Mouse (Mus musculus) intestine, embryonic 15.5 days (tissue): Measurements from ENCODE around the gene Hist1h4b. TPM values are rescaled to one million over a fixed set of nuclear protein-coding genes. Genes with fewer than 3 reads are reported as not detected.
A peak's percentile ranks its signal among the peaks of the same experiment; 100 is the strongest.

ENCODE experiments used
- ATAC-seq: fragments of 200-750 bp; cut with Nextera tagmentation; 2 replicates; pipeline ENCODE4 v1.8.0; 2017; ENCODE audit warnings: moderate TSS enrichment, moderate library complexity
- H3K27ac ChIP-seq: fragments of 300-500 bp; sonication (generic); 2 replicates; pipeline ENCODE4 v1.5.1; 2015; ENCODE audit warnings: mild to moderate bottlenecking, inconsistent platforms
- H3K27me3 ChIP-seq: fragments of 300-500 bp; sonication (generic); replicated peaks from 2 replicates; pipeline ENCODE4 v1.6.1; 2015; ENCODE audit warnings: inconsistent platforms
- H3K36me3 ChIP-seq: fragments of 300-500 bp; sonication (generic); 2 replicates; pipeline ENCODE4 v1.6.1; 2015; ENCODE audit warnings: inconsistent platforms
- H3K4me1 ChIP-seq: fragments of 300-500 bp; sonication (generic); replicated peaks from 2 replicates; pipeline ENCODE4 v1.6.1; 2015; ENCODE audit warnings: inconsistent platforms
- H3K4me2 ChIP-seq: fragments of 300-500 bp; sonication (generic); replicated peaks from 2 replicates; pipeline ENCODE4 v1.6.1; 2015; ENCODE audit warnings: mild to moderate bottlenecking, inconsistent platforms
- H3K4me3 ChIP-seq: fragments of 300-500 bp; sonication (generic); replicated peaks from 2 replicates; pipeline ENCODE4 v1.5.1; 2015; ENCODE audit warnings: inconsistent platforms
- H3K9ac ChIP-seq: fragments of 300-500 bp; sonication (generic); 2 replicates; pipeline ENCODE4 v1.6.1; 2015; ENCODE audit warnings: inconsistent platforms
- H3K9me3 ChIP-seq: fragments of 300-500 bp; sonication (generic); 2 replicates; pipeline ENCODE4 v1.6.1; 2016; ENCODE audit warnings: inconsistent platforms
- WGBS: fragments of 180-500 bp; shearing (Covaris S2); methylation state at CpG from one replicate; pipeline ENCODE4 v1.1.7; 2015; 5-methylcytosine and 5-hydroxymethylcytosine counted together
- polyA plus RNA-seq: library from polyadenylated mRNA; unstranded; fragments of >200 nt; fragmentation: Nextera tagmentation; extraction: Ambion mirVana; gene quantifications from 2 replicates; pipeline ENCODE4 v1.2.1, GENCODE M21; 2015

The Hist1h4b gene
- polyA plus RNA-seq, 1 experiment from 2014 or later, result 5.5 TPM

- Histone ChIP-seq H3K4me1 (no peaks in the 10 kb centered on the region), H3K4me3 (no peak overlapping the region), H3K9ac (no peak overlapping the region), H3K4me2 (no peak overlapping the region), H3K36me3 (no peaks in the 10 kb centered on the region), H3K27me3 (no peaks in the 10 kb centered on the region), H3K9me3 (no peaks in the 10 kb centered on the region), H3K27ac (no peak overlapping the region)
- ATAC-seq, result peak; percentile 68; the same call in 1 of the 2 replicates
- WGBS, result 51% methylated on average over 2 of the region's 2 CpGs
These were observed 35.7 kb downstream of the Hist1h4b start for GRCm38 (mm10) chr13:23792520-23792919.

DNA sequence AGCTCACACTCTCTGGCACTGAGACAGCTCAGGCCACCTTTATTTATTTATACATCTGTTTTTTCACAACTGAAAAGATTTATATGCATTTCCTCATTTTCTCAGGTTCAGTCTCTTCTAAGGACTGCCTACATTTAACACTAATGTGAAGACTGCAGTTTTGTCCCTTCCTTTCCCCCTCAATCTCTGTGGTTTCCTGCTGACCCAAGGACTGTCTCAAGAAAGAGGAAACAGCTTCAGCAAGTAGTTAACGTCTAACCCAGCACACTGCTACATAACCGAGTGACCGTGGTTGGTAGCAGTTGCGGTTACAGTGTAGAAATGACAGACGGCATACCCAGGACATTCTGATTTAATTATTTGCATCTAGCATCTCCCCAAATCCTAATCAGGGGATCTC is 42.6 kb downstream of the Hist1h4b start:
- Histone ChIP-seq H3K27ac (no peak overlapping the region), H3K9ac (no peak overlapping the region), H3K9me3 (no peaks in the 10 kb centered on the region), H3K4me1 (no peaks in the 10 kb centered on the region), H3K4me3 (no peak overlapping the region), H3K36me3 (no peaks in the 10 kb centered on the region), H3K27me3 (no peaks in the 10 kb centered on the region), H3K4me2 (no peak overlapping the region)
- WGBS, result 77% methylated on average over 5 of the region's 5 CpGs
- ATAC-seq, result no peak

DNA sequence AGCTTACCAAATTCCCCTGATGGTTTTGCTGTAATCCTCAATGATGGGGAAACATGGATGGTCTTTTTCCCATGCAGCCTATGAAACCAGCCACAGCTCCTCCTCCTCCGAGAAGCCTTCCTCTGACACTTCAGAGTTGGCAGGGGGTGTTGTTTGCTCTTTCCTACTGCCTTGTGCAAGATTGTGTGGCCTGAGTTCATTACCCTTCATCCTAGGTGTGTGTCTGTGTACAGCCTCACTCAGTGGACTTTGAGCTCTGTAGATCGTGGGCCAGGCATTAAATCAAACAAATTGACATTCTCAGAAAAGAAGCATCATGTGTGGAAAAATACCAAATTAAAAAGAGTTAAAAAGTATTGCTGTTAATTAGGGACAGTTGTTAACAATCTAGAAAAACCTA is 47.7 kb downstream of the Hist1h4b start:
- H3K9me3 ChIP-seq, result no peaks in the 10 kb centered on the region
- peak; percentile 67 for ATAC-seq
- no peaks in the 10 kb centered on the region for H3K4me1 ChIP-seq
- WGBS, result 64% methylated on average over 2 of the region's 2 CpGs
- H3K27ac ChIP-seq, result no peak overlapping the region
- H3K27me3 ChIP-seq, result no peaks in the 10 kb centered on the region
- no peak overlapping the region for H3K4me3 ChIP-seq
- H3K9ac ChIP-seq, result no peak overlapping the region
- no peaks in the 10 kb centered on the region for H3K36me3 ChIP-seq
- H3K4me2 ChIP-seq, result no peak overlapping the region

DNA sequence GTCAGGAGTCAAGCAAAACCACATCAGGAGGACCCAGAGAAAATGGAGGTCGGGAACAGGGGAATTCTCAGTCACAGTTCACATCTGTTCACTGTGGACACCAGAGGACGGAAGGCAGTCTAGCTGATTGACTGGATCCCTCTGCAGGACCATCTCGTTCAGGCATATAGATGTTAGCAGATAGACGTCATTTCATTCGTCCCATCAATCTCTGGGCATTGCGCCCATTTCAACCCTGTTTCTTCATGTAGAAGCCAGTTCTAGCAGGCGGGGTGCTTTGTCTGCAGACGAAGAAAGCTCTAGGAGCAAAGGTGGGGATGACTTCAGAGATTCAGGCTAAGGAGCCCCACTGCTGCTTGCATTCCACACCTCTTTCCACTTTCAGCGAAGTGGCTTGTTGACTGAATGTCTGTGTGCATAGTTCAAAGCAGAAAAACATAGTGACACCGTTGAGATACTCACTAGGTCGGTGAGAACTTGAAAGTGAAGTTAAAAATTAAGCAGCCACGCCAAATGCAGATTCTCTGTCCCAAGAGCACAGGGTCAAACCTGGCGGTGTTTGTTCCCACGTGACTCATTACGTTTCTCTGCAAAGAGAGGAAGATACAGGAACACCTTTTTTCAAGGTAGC is 49.7 kb downstream of the Hist1h4b start, which contains the start of gene Slc17a2:
Gene Slc17a2 (plus strand): TSS at position 572 of the 631 bp plus-strand sequence.
- H3K4me1 ChIP-seq, result no peaks in the 10 kb centered on the region
- no peak; the same call in 1 of the 2 replicates for ATAC-seq
- no peak within 1 kb of the TSS for H3K4me2 ChIP-seq
- H3K36me3 ChIP-seq, result no peaks in the 10 kb centered on the region
- no peak within 1 kb of the TSS for H3K27ac ChIP-seq
- H3K27me3 ChIP-seq, result no peaks in the 10 kb centered on the region
- H3K9ac ChIP-seq, result no peak within 1 kb of the TSS
- H3K4me3 ChIP-seq, result no peak within 1 kb of the TSS
- no peaks in the 10 kb centered on the region for H3K9me3 ChIP-seq
- 69% methylated on average over 15 of the region's 15 CpGs for WGBS

Other genes starting within 250 kb of the Hist1h4b start
- gene Hist1h4h, start 226.0 kb upstream of the Hist1h4b start, polyA plus RNA-seq, result 4.6 and 4.8 TPM in 2 replicates
- gene Hist1h2af, start 223.1 kb upstream of the Hist1h4b start, polyA plus RNA-seq, result 6.7 TPM in 1 of 2 replicates, not detected in the other
- 6.1 and 6.2 TPM in 2 replicates for gene Hist1h3g, start 221.6 kb upstream of the Hist1h4b start, polyA plus RNA-seq
- 1.1 and 1.3 TPM in 2 replicates for gene Hist1h2bh, start 213.6 kb upstream of the Hist1h4b start, polyA plus RNA-seq
- 0.45 and 0.97 TPM in 2 replicates for gene Hist1h3f, start 213.0 kb upstream of the Hist1h4b start, polyA plus RNA-seq
- 0.88 and 1.0 TPM in 2 replicates for gene Hist1h4f, start 205.4 kb upstream of the Hist1h4b start, polyA plus RNA-seq
- 0.46 and 0.64 TPM in 2 replicates for gene Hist1h1d, start 203.8 kb upstream of the Hist1h4b start, polyA plus RNA-seq
- 3.5 and 4.3 TPM in 2 replicates for gene Hist1h3e, start 194.6 kb upstream of the Hist1h4b start, polyA plus RNA-seq
- 76.9 and 89.5 TPM in 2 replicates for gene Hist1h2ae, start 185.8 kb upstream of the Hist1h4b start, polyA plus RNA-seq
- 7.1 and 11.5 TPM in 2 replicates for gene Hist1h2bg, start 185.6 kb upstream of the Hist1h4b start, polyA plus RNA-seq
- 4.2 and 4.5 TPM in 2 replicates for gene Hist1h2bf, start 182.8 kb upstream of the Hist1h4b start, polyA plus RNA-seq
- 1.8 and 3.0 TPM in 2 replicates for gene Hist1h2ad, start 182.6 kb upstream of the Hist1h4b start, polyA plus RNA-seq
- gene Hist1h3d, start 181.2 kb upstream of the Hist1h4b start, polyA plus RNA-seq, result 5.2 and 6.2 TPM in 2 replicates
- 98.7 and 101 TPM in 2 replicates for gene Hist1h4d, start 175.4 kb upstream of the Hist1h4b start, polyA plus RNA-seq
- gene Hist1h2be, start 135.9 kb upstream of the Hist1h4b start, polyA plus RNA-seq, result 1.6 and 2.0 TPM in 2 replicates
- gene Hist1h1e, start 134.5 kb upstream of the Hist1h4b start, polyA plus RNA-seq, result 17.6 and 21.2 TPM in 2 replicates
- gene Hist1h2ac, start 73.1 kb upstream of the Hist1h4b start, polyA plus RNA-seq, result 1.3 and 1.5 TPM in 2 replicates
- 79.3 and 89.9 TPM in 2 replicates for gene Hist1h2bc, start 72.8 kb upstream of the Hist1h4b start, polyA plus RNA-seq
- not detected in 2 replicates for gene Hist1h1t, start 61.2 kb upstream of the Hist1h4b start, polyA plus RNA-seq
- gene Hist1h4c, start 58.6 kb upstream of the Hist1h4b start, polyA plus RNA-seq, result 4.7 and 5.7 TPM in 2 replicates
- gene Hfe, start 46.2 kb upstream of the Hist1h4b start, polyA plus RNA-seq, result 6.4 and 7.9 TPM in 2 replicates
- 32.4 and 36.0 TPM in 2 replicates for gene Hist1h1c, start 18.2 kb upstream of the Hist1h4b start, polyA plus RNA-seq
- 4.4 and 7.7 TPM in 2 replicates for gene Hist1h3c, start 11.4 kb upstream of the Hist1h4b start, polyA plus RNA-seq
- 2.4 and 3.8 TPM in 2 replicates for gene Hist1h2bb, start 10.3 kb upstream of the Hist1h4b start, polyA plus RNA-seq
- gene Hist1h2ab, start 5.9 kb upstream of the Hist1h4b start, polyA plus RNA-seq, result 39.8 and 44.9 TPM in 2 replicates
- gene Hist1h3b, start 4.7 kb upstream of the Hist1h4b start, polyA plus RNA-seq, result 6.4 and 9.2 TPM in 2 replicates
- gene Hist1h4a, start 4.2 kb downstream of the Hist1h4b start, polyA plus RNA-seq, result 0.48 and 1.3 TPM in 2 replicates
- 4.3 and 6.4 TPM in 2 replicates for gene Hist1h3a, start 5.4 kb downstream of the Hist1h4b start, polyA plus RNA-seq
- gene Hist1h1a, start 6.7 kb downstream of the Hist1h4b start, polyA plus RNA-seq, result 1.2 and 2.2 TPM in 2 replicates
- gene Trim38, start 12.9 kb downstream of the Hist1h4b start, polyA plus RNA-seq, result not detected in 2 replicates
- gene Slc17a2, start 50.0 kb downstream of the Hist1h4b start, polyA plus RNA-seq, result 0.10 TPM in 1 of 2 replicates, not detected in the other
- gene Slc17a3, start 82.4 kb downstream of the Hist1h4b start, polyA plus RNA-seq, result 0.13 and 0.35 TPM in 2 replicates
- 0.35 and 0.55 TPM in 2 replicates for gene Slc17a1, start 110.7 kb downstream of the Hist1h4b start, polyA plus RNA-seq
- gene Slc17a4, start 158.0 kb downstream of the Hist1h4b start, polyA plus RNA-seq, result 17.0 and 19.6 TPM in 2 replicates
- gene Hist1h2ba, start 177.1 kb downstream of the Hist1h4b start, polyA plus RNA-seq, result not detected in 2 replicates
- not detected in 2 replicates for gene Hist1h2aa, start 177.4 kb downstream of the Hist1h4b start, polyA plus RNA-seq
- gene Scgn, start 234.2 kb downstream of the Hist1h4b start, polyA plus RNA-seq, result 7.5 and 8.8 TPM in 2 replicates